ENCODE assay signal across 14 mouse cellular contexts in the genomic region with DNA sequence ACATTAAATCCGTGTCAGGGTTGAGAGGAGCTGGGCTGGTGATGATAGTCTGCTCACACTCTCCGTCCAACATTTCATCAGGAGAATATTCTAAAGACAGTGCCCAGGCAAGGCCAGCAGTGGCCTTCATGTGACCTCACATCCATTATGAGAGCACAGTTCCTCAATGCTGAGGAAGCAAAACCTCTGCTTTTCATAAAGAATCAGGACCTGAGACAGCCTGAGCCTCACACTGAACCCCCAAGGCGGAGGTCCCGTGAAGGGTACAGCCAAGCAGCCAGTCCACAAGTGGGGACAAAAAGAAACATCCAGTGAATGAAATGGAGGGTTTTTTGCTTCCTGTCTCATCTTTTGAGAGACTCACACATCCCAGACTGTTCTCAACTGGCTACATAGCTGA.
"Had no signal": no experiment of that assay in that cellular context is flagged by ENCODE, and none has a peak within 500 bp of the region (broad histone marks: within the 10 kb centered on the region; RNA-seq: fewer than 3 reads in every experiment).

No protein-coding gene starts in this region.

- ATAC-seq: midbrain, embryonic 16.5 days had no signal

- H3K27me3 ChIP-seq: neural tube, embryonic 12.5 days had no signal

- H3K36me3 ChIP-seq: midbrain, embryonic 10.5 days; midbrain, embryonic 12.5 days; neural tube, embryonic 12.5 days had no signal

- DNase-seq: lung, adult 18-20 months; lung, embryonic 14.5 days; lung, postnatal 10 days; lung, postnatal 4 days; midbrain, embryonic 14.5 days; right cerebral cortex, postnatal 25 days; right cerebral cortex, postnatal 4 days; thymus, adult 18-20 months; thymus, postnatal 4 days had no signal

- H3K4me1 ChIP-seq: neural tube, embryonic 12.5 days had no signal

- H3K27ac ChIP-seq: liver, embryonic 14.5 days; midbrain, embryonic 12.5 days; neural tube, embryonic 12.5 days had no signal

- H3K9me3 ChIP-seq: midbrain, embryonic 10.5 days; midbrain, embryonic 12.5 days; neural tube, embryonic 12.5 days had no signal

- H3K4me2 ChIP-seq: lung, embryonic 14.5 days; midbrain, embryonic 12.5 days; neural tube, embryonic 12.5 days had no signal

- H3K9ac ChIP-seq: liver, embryonic 14.5 days; lung, embryonic 14.5 days; midbrain, embryonic 12.5 days; neural tube, embryonic 12.5 days had no signal

- H3K4me3 ChIP-seq: midbrain, embryonic 10.5 days; midbrain, embryonic 12.5 days; neural tube, embryonic 12.5 days had no signal
